Mouse (Mus musculus) ES-Bruce4 (cell line): ENCODE measurements around the gene Mknk1. TPM values are rescaled to one million over a fixed set of nuclear protein-coding genes. Genes with fewer than 3 reads are reported as not detected.

Experiments used
- H3K27ac ChIP-seq: 2 replicates; pipeline ENCODE4 v1.5.1; 2012; ENCODE audit warnings: low read length, inconsistent platforms; ENCODE audit not compliant: insufficient read depth
- H3K27me3 ChIP-seq: 2 replicates; pipeline ENCODE4 v1.6.1; 2012; ENCODE audit warnings: mild to moderate bottlenecking, low read length, inconsistent platforms; ENCODE audit not compliant: control insufficient read depth, poor library complexity, insufficient read depth, severe bottlenecking
- H3K36me3 ChIP-seq: 2 replicates; pipeline ENCODE4 v1.6.1; 2012; ENCODE audit warnings: inconsistent platforms, mild to moderate bottlenecking, low read length, moderate library complexity; ENCODE audit not compliant: control insufficient read depth, poor library complexity, insufficient read depth, severe bottlenecking
- H3K4me1 ChIP-seq: one replicate; pipeline ENCODE4 v1.8.1; 2011; ENCODE audit warnings: low read length; ENCODE audit not compliant: control insufficient read depth, insufficient read depth
- H3K4me3 ChIP-seq: 2 replicates; pipeline ENCODE4 v1.5.1; 2011; ENCODE audit warnings: low read depth, mild to moderate bottlenecking, low read length
- H3K9ac ChIP-seq: 2 replicates; pipeline ENCODE4 v1.6.1; 2012; ENCODE audit warnings: low read depth, mild to moderate bottlenecking, inconsistent platforms; ENCODE audit not compliant: poor library complexity, severe bottlenecking
- H3K9me3 ChIP-seq: replicated peaks from 2 replicates; pipeline ENCODE4 v1.6.1; 2012; ENCODE audit warnings: mild to moderate bottlenecking, low read length, inconsistent platforms; ENCODE audit not compliant: control insufficient read depth, poor library complexity, insufficient read depth, severe bottlenecking
- CTCF ChIP-seq: IDR thresholded peaks from one replicate; pipeline ENCODE4 v1.8.1; 2011; ENCODE audit warnings: low read depth, low read length
- EP300 ChIP-seq: IDR thresholded peaks from 2 replicates; pipeline ENCODE4 v1.6.1; 2011; ENCODE audit warnings: low read depth, low read length; ENCODE audit not compliant: insufficient read depth
- POLR2A ChIP-seq: IDR thresholded peaks from one replicate; pipeline ENCODE4 v1.8.1; 2011; ENCODE audit warnings: low read length; ENCODE audit not compliant: insufficient read depth
- polyA plus RNA-seq: library from polyadenylated mRNA; stranded (reverse); fragments of >200 nt; gene quantifications from 2 replicates; pipeline ENCODE4 v1.2.4, GENCODE M21; 2011; ENCODE audit warnings: low read depth; ENCODE audit not compliant: missing spikeins, insufficient read depth, insufficient read length

Mknk1 gene
- polyA plus RNA-seq, 1 experiment: 22.8 TPM

GRCm38 (mm10) chr4:115855100-115855499, 16.1 kb downstream of the Mknk1 start:
- Histone ChIP-seq H3K4me1 (no peaks in the 10 kb centered on the region), H3K9ac (no peak overlapping the region), H3K4me3 (no peak overlapping the region), H3K27me3 (no peaks in the 10 kb centered on the region), H3K36me3 (peaks cover 4% of the 10 kb centered on the region; the same call in 1 of the 2 replicates), H3K27ac (no peak overlapping the region), H3K9me3 (no peaks in the 10 kb centered on the region)
- TF ChIP-seq POLR2A (no peak), CTCF (no peak), EP300 (no peak)

GRCm38 (mm10) chr4:115855609-115856008, 16.6 kb downstream of the Mknk1 start:
- Histone ChIP-seq H3K27me3 (no peaks in the 10 kb centered on the region), H3K9me3 (no peaks in the 10 kb centered on the region), H3K9ac (no peak overlapping the region), H3K36me3 (peaks cover 4% of the 10 kb centered on the region; the same call in 1 of the 2 replicates), H3K4me3 (no peak overlapping the region), H3K4me1 (no peaks in the 10 kb centered on the region), H3K27ac (no peak overlapping the region)
- TF ChIP-seq POLR2A: no peak
- TF ChIP-seq CTCF: no peak
- TF ChIP-seq EP300: no peak

GRCm38 (mm10) chr4:115856282-115856681, 17.3 kb downstream of the Mknk1 start:
- Histone ChIP-seq H3K9me3 (no peaks in the 10 kb centered on the region), H3K4me3 (no peak overlapping the region), H3K9ac (no peak overlapping the region), H3K27me3 (no peaks in the 10 kb centered on the region), H3K4me1 (no peaks in the 10 kb centered on the region), H3K36me3 (0 out of 2 replicates have a peak, but pooled peaks cover 4% of the 10 kb centered on the region), H3K27ac (no peak overlapping the region)
- no peak for TF ChIP-seq CTCF

- no peaks in the 10 kb centered on the region for H3K27me3 ChIP-seq
- no peak overlapping the region for H3K27ac ChIP-seq
- TF ChIP-seq EP300: no peak
- TF ChIP-seq POLR2A: no peak
- no peak for TF ChIP-seq CTCF
- H3K4me3 ChIP-seq: no peak overlapping the region
- no peaks in the 10 kb centered on the region for H3K4me1 ChIP-seq
- no peaks in the 10 kb centered on the region for H3K9me3 ChIP-seq
- H3K9ac ChIP-seq: no peak overlapping the region
- 0 out of 2 replicates have a peak, but pooled peaks cover 4% of the 10 kb centered on the region for H3K36me3 ChIP-seq
Measured at GRCm38 (mm10) chr4:115857293-115857883, 18.4 kb downstream of the Mknk1 start.

- Histone ChIP-seq H3K9ac (no peak overlapping the region), H3K36me3 (no peaks in the 10 kb centered on the region), H3K27me3 (no peaks in the 10 kb centered on the region), H3K4me1 (no peaks in the 10 kb centered on the region), H3K9me3 (no peaks in the 10 kb centered on the region), H3K4me3 (no peak overlapping the region), H3K27ac (no peak overlapping the region)
- TF ChIP-seq EP300 (no peak), CTCF (no peak), POLR2A (no peak)
Measured at GRCm38 (mm10) chr4:115863352-115863751, 24.4 kb downstream of the Mknk1 start.

- TF ChIP-seq EP300 (no peak), CTCF (no peak), POLR2A (no peak)
- no peaks in the 10 kb centered on the region for H3K4me1 ChIP-seq
- no peak overlapping the region for H3K27ac ChIP-seq
Measured at GRCm38 (mm10) chr4:115863880-115864279, 24.9 kb downstream of the Mknk1 start.

More at GRCm38 (mm10) chr4:115863880-115864279, 24.9 kb downstream of the Mknk1 start:
- H3K27me3 ChIP-seq: no peaks in the 10 kb centered on the region
- no peaks in the 10 kb centered on the region for H3K36me3 ChIP-seq
- no peak overlapping the region for H3K9ac ChIP-seq
- H3K4me3 ChIP-seq: no peak overlapping the region
- no peaks in the 10 kb centered on the region for H3K9me3 ChIP-seq
